Mouse (Mus musculus): ENCODE results near the gene Phtf1. TPM values are rescaled to one million over a fixed set of nuclear protein-coding genes. Genes with fewer than 3 reads are reported as not detected.

The Phtf1 gene
- polyA plus RNA-seq, 1 experiment from 2014 or later = 23.9 TPM

GRCm38 (mm10) chr3:104020101-104020500 is 52.2 kb downstream of the Phtf1 start:
- Histone ChIP-seq H3K27me3 (replicated peaks) (no peaks in the 10 kb centered on the region), H3K4me1 (replicated peaks) (no peaks in the 10 kb centered on the region), H3K9me3 (replicated peaks) (no peaks in the 10 kb centered on the region), H3K9ac (no peak overlapping the region), H3K27ac (ENCODE audit: poor library complexity, severe bottlenecking) (no peak overlapping the region), H3K36me3 (peaks cover 73% of the 10 kb centered on the region), H3K4me2 (no peak overlapping the region), H3K4me3 (no peak overlapping the region)
- 90% methylated on average over 12 of the region's 12 CpGs for WGBS
- ATAC-seq (ENCODE audit: insufficient number of reproducible peaks, low FRiP score) = no peak

GRCm38 (mm10) chr3:104026938-104027337 is 59.0 kb downstream of the Phtf1 start:
- Histone ChIP-seq H3K4me1 (replicated peaks) (no peaks in the 10 kb centered on the region), H3K27me3 (replicated peaks) (no peaks in the 10 kb centered on the region), H3K4me3 (no peak overlapping the region), H3K27ac (ENCODE audit: poor library complexity, severe bottlenecking) (no peak overlapping the region), H3K4me2 (no peak overlapping the region), H3K9ac (no peak overlapping the region), H3K9me3 (replicated peaks) (no peaks in the 10 kb centered on the region), H3K36me3 (peaks cover 56% of the 10 kb centered on the region)
- WGBS = 69% methylated on average over 3 of the region's 3 CpGs
- no peak for ATAC-seq (ENCODE audit: insufficient number of reproducible peaks, low FRiP score)

- ATAC-seq (ENCODE audit: insufficient number of reproducible peaks, low FRiP score) = no peak
- no peaks in the 10 kb centered on the region for H3K9me3 ChIP-seq (replicated peaks)
- no peak overlapping the region for H3K4me3 ChIP-seq
- no peak overlapping the region for H3K4me2 ChIP-seq
- H3K9ac ChIP-seq = no peak overlapping the region
- H3K27ac ChIP-seq (ENCODE audit: poor library complexity, severe bottlenecking) = no peak overlapping the region
- H3K4me1 ChIP-seq (replicated peaks) = no peaks in the 10 kb centered on the region
- H3K36me3 ChIP-seq = peaks cover 27% of the 10 kb centered on the region
- H3K27me3 ChIP-seq (replicated peaks) = no peaks in the 10 kb centered on the region
- 70% methylated on average over 1 of the region's 1 CpGs for WGBS
These were observed 64.2 kb downstream of the Phtf1 start for GRCm38 (mm10) chr3:104032086-104032485.

- 94% methylated on average over 1 of the region's 1 CpGs for WGBS
- Histone ChIP-seq H3K4me3 (no peak overlapping the region), H3K4me2 (no peak overlapping the region), H3K27ac (ENCODE audit: poor library complexity, severe bottlenecking) (no peak overlapping the region), H3K4me1 (replicated peaks) (no peaks in the 10 kb centered on the region), H3K9ac (no peak overlapping the region), H3K27me3 (replicated peaks) (no peaks in the 10 kb centered on the region), H3K9me3 (replicated peaks) (no peaks in the 10 kb centered on the region), H3K36me3 (peaks cover 26% of the 10 kb centered on the region)
- no peak for ATAC-seq (ENCODE audit: insufficient number of reproducible peaks, low FRiP score)
These were observed 64.8 kb downstream of the Phtf1 start for GRCm38 (mm10) chr3:104032747-104033146.

- Histone ChIP-seq H3K4me1 (replicated peaks) (0 out of 2 replicates have a peak, but pooled peaks cover 6% of the 10 kb centered on the region), H3K9me3 (replicated peaks) (no peaks in the 10 kb centered on the region), H3K27ac (ENCODE audit: poor library complexity, severe bottlenecking) (no peak overlapping the region), H3K36me3 (peaks cover 14% of the 10 kb centered on the region; the same call in 1 of the 2 replicates), H3K4me3 (no peak overlapping the region), H3K27me3 (replicated peaks) (no peaks in the 10 kb centered on the region), H3K9ac (no peak overlapping the region), H3K4me2 (no peak overlapping the region)
- 64% methylated on average over 6 of the region's 6 CpGs for WGBS
- no peak for ATAC-seq (ENCODE audit: insufficient number of reproducible peaks, low FRiP score)
These were observed 91.2 kb downstream of the Phtf1 start for GRCm38 (mm10) chr3:104059001-104059622.

- no peak for ATAC-seq (ENCODE audit: insufficient number of reproducible peaks, low FRiP score)
- Histone ChIP-seq H3K4me2 (no peak overlapping the region), H3K36me3 (peaks cover 13% of the 10 kb centered on the region), H3K27ac (ENCODE audit: poor library complexity, severe bottlenecking) (no peak overlapping the region), H3K9ac (no peak overlapping the region), H3K9me3 (replicated peaks) (no peaks in the 10 kb centered on the region), H3K27me3 (replicated peaks) (no peaks in the 10 kb centered on the region), H3K4me3 (no peak overlapping the region), H3K4me1 (replicated peaks) (peaks cover 4% of the 10 kb centered on the region; the same call in 1 of the 2 replicates)
These were observed 101.5 kb downstream of the Phtf1 start for GRCm38 (mm10) chr3:104069395-104069794.

Other genes starting within 250 kb of the Phtf1 start
- 19.5 and 20.5 TPM in 2 replicates for gene Olfml3, start 230.1 kb upstream of the Phtf1 start, polyA plus RNA-seq (2016; fragmentation: Nextera tagmentation; extraction: Ambion mirVana)
- gene Gm10964, start 228.7 kb upstream of the Phtf1 start, polyA plus RNA-seq (2016; fragmentation: Nextera tagmentation; extraction: Ambion mirVana) = not detected in 2 replicates
- gene Hipk1, start 176.5 kb upstream of the Phtf1 start, polyA plus RNA-seq (2016; fragmentation: Nextera tagmentation; extraction: Ambion mirVana) = 13.5 and 14.9 TPM in 2 replicates
- gene Dclre1b, start 158.7 kb upstream of the Phtf1 start, polyA plus RNA-seq (2016; fragmentation: Nextera tagmentation; extraction: Ambion mirVana) = 18.1 and 19.8 TPM in 2 replicates
- gene Ap4b1, start 158.6 kb upstream of the Phtf1 start, polyA plus RNA-seq (2016; fragmentation: Nextera tagmentation; extraction: Ambion mirVana) = 16.2 and 16.5 TPM in 2 replicates
- 0.12 and 0.27 TPM in 2 replicates for gene Gm43064, start 158.5 kb upstream of the Phtf1 start, polyA plus RNA-seq (2016; fragmentation: Nextera tagmentation; extraction: Ambion mirVana)
- gene Bcl2l15, start 135.5 kb upstream of the Phtf1 start, polyA plus RNA-seq (2016; fragmentation: Nextera tagmentation; extraction: Ambion mirVana) = 0.10 and 0.32 TPM in 2 replicates
- gene Ptpn22, start 108.3 kb upstream of the Phtf1 start, polyA plus RNA-seq (2016; fragmentation: Nextera tagmentation; extraction: Ambion mirVana) = 0.54 and 0.82 TPM in 2 replicates
- gene Rsbn1, start 54.0 kb upstream of the Phtf1 start, polyA plus RNA-seq (2016; fragmentation: Nextera tagmentation; extraction: Ambion mirVana) = 8.0 and 8.4 TPM in 2 replicates

All from heart, embryonic 12.5 days (tissue).